Mouse (Mus musculus) lung, adult 2 months (tissue): ENCODE results near the gene Asic2.

Source experiments
- CTCF ChIP-seq: fragments of 200-500 bp; IDR thresholded peaks from 2 replicates; pipeline ENCODE4 v1.5.1; 2011; ENCODE audit warnings: mild to moderate bottlenecking, low read length, control low read depth; ENCODE audit not compliant: insufficient read depth
- POLR2A ChIP-seq: fragments of 200-500 bp; IDR thresholded peaks from 2 replicates; pipeline ENCODE4 v1.6.1; 2011; ENCODE audit warnings: low read depth, mild to moderate bottlenecking, control low read depth, low read length, borderline replicate concordance; ENCODE audit errors: extremely low read depth

GRCm38 (mm10) chr11:81832381-81832780 is 135.9 kb downstream of the Asic2 start:
- TF ChIP-seq CTCF = no peak
- TF ChIP-seq POLR2A = no peak
